Mouse (Mus musculus) stomach, embryonic 14.5 days (tissue): Measurements from ENCODE around the gene Nenf. TPM values are rescaled to one million over a fixed set of nuclear protein-coding genes. Genes with fewer than 3 reads are reported as not detected.

Experiments
- ATAC-seq: fragments of 200-750 bp; cut with Nextera tagmentation; 2 replicates; pipeline ENCODE4 v1.8.0; 2017; ENCODE audit warnings: low read depth, moderate TSS enrichment; ENCODE audit not compliant: insufficient number of reproducible peaks, insufficient read depth, low FRiP score
- H3K27ac ChIP-seq: fragments of 300-500 bp; sonication (generic); 2 replicates; pipeline ENCODE4 v1.5.1; 2014; ENCODE audit warnings: mild to moderate bottlenecking, low read length, moderate library complexity, mixed read lengths
- H3K27me3 ChIP-seq: fragments of 300-500 bp; sonication (generic); 2 replicates; pipeline ENCODE4 v1.6.1; 2014; ENCODE audit warnings: low read length, control low read depth, mixed read lengths; ENCODE audit not compliant: control insufficient read depth, insufficient read depth
- H3K36me3 ChIP-seq: fragments of 300-500 bp; sonication (generic); 2 replicates; pipeline ENCODE4 v1.6.1; 2014; ENCODE audit warnings: mild to moderate bottlenecking, control low read depth, low read length, moderate library complexity, mixed read lengths; ENCODE audit not compliant: control insufficient read depth, insufficient read depth
- H3K4me1 ChIP-seq: fragments of 300-500 bp; sonication (generic); 2 replicates; pipeline ENCODE4 v1.6.1; 2014; ENCODE audit warnings: low read length, control low read depth, mixed read lengths; ENCODE audit not compliant: control insufficient read depth, insufficient read depth
- H3K4me2 ChIP-seq: fragments of 300-500 bp; sonication (generic); replicated peaks from 2 replicates; pipeline ENCODE4 v1.6.1; 2014; ENCODE audit warnings: low read depth, low read length, control low read depth
- H3K4me3 ChIP-seq: fragments of 300-500 bp; sonication (generic); 2 replicates; pipeline ENCODE4 v1.5.1; 2014; ENCODE audit warnings: low read depth, low read length, control low read depth
- H3K9ac ChIP-seq: fragments of 300-500 bp; sonication (generic); replicated peaks from 2 replicates; pipeline ENCODE4 v1.6.1; 2014; ENCODE audit warnings: low read depth, mild to moderate bottlenecking, control low read depth, low read length, moderate library complexity, mixed read lengths
- H3K9me3 ChIP-seq: fragments of 300-500 bp; sonication (generic); 2 replicates; pipeline ENCODE4 v1.6.1; 2016; ENCODE audit warnings: low read depth, low read length, control low read depth; ENCODE audit not compliant: control insufficient read depth
- WGBS: fragments of 180-500 bp; shearing (Covaris S2); extraction: QIAGEN DNeasy Blood & Tissue Kit; methylation state at CpG from one replicate; pipeline ENCODE4 v1.1.7; 2014; 5-methylcytosine and 5-hydroxymethylcytosine counted together
- polyA plus RNA-seq: library from polyadenylated mRNA; unstranded; fragments of >200 nt; fragmentation: Nextera tagmentation; extraction: Ambion mirVana; gene quantifications from 2 replicates; pipeline ENCODE4 v1.2.1, GENCODE M21; 2014

Nenf gene
- polyA plus RNA-seq, 1 experiment from 2014 or later, result 154 TPM

DNA sequence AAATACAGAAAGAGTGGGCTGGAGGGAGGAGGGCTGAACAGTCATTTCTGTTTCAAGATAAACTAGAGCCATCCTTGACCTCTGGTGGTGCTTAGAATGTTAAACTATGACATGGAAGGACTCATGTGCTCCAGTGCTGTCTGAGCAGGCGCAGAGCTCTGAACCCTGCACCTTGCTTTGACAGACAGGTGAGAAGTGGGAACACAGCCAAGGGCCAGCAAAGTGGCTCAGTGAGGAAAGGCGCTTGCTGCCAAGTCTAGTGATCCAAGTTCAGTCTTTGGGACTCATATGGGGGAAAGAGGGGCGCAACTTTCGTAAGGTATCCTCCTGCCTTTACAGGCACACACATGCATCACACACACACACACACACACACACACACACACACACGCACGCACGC lies 41.8 kb downstream of the Nenf start:
- Histone ChIP-seq H3K9me3 (no peaks in the 10 kb centered on the region), H3K27ac (no peak overlapping the region), H3K4me3 (no peak overlapping the region), H3K36me3 (no peaks in the 10 kb centered on the region), H3K27me3 (no peaks in the 10 kb centered on the region), H3K9ac (no peak overlapping the region), H3K4me1 (no peaks in the 10 kb centered on the region), H3K4me2 (no peak overlapping the region)
- 86% methylated on average over 7 of the region's 7 CpGs for WGBS
- ATAC-seq, result no peak

DNA sequence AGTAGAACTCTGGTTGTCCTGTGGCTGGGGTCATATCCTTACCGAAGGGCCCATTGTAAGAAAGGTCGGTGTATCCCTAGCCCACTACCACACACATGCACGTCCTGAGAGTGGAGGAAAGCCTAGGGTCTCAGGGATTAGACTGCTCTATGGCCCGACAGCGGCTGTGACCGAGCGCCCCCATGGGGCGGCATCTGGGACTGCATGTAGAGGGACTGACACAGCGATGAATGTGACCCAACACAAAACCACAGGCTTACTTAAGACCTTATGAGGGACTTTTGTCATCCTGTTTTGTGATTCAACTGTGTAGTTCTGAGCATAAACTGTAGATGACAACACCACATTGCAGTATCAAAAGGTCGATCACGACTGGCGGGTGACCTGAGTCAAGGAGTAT lies 42.5 kb downstream of the Nenf start:
- Histone ChIP-seq H3K4me2 (no peak overlapping the region), H3K9ac (no peak overlapping the region), H3K27ac (no peak overlapping the region), H3K4me3 (no peak overlapping the region), H3K9me3 (no peaks in the 10 kb centered on the region), H3K4me1 (no peaks in the 10 kb centered on the region), H3K27me3 (no peaks in the 10 kb centered on the region), H3K36me3 (no peaks in the 10 kb centered on the region)
- 12% methylated on average over 12 of the region's 12 CpGs for WGBS
- ATAC-seq, result 0 out of 2 replicates have a peak, but pooled peaks have one; percentile 7

DNA sequence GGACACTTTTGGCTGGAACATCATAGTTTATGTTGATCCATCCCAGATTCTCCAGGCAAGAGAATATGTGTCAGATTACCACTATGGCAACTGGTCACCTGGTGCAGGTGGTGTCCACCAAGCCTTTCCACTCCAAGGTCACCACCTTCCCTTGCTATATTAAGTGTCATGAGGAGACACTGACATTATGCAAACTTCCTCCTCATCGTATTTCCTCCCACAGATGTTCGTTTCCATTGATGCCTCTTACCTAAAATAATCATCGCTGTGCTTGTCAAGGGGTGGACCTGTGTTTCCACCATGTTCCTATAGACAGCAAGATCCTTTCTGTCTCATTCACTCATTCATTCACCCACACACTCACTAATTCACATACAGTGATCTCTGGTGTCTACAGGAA lies 45.3 kb downstream of the Nenf start:
- no peak for ATAC-seq
- Histone ChIP-seq H3K9ac (no peak overlapping the region), H3K9me3 (no peaks in the 10 kb centered on the region), H3K4me1 (no peaks in the 10 kb centered on the region), H3K4me2 (no peak overlapping the region), H3K27me3 (no peaks in the 10 kb centered on the region), H3K4me3 (no peak overlapping the region), H3K27ac (no peak overlapping the region), H3K36me3 (no peaks in the 10 kb centered on the region)
- WGBS, result 84% methylated on average over 3 of the region's 3 CpGs

DNA sequence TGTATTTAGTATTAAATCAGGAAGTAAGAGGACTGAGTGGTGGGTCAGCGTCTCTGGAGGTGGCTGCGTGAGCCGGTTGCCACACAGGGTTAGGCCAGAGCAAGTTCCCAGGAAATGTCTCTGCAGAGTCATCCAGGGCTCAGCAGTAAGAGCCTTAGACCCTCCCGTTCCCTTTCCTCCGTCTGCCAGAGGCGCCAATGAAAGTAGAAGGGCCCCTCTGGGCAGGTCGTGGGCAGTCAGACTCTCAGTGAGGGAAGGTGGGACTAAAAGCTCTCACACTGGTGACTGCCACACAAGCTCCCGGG lies 48.4 kb downstream of the Nenf start:
- Histone ChIP-seq H3K9me3 (no peaks in the 10 kb centered on the region), H3K27ac (no peak overlapping the region), H3K9ac (no peak overlapping the region), H3K27me3 (no peaks in the 10 kb centered on the region), H3K4me1 (no peaks in the 10 kb centered on the region), H3K4me3 (no peak overlapping the region), H3K36me3 (no peaks in the 10 kb centered on the region), H3K4me2 (no peak overlapping the region)
- 61% methylated on average over 8 of the region's 8 CpGs for WGBS
- no peak for ATAC-seq

GRCm38 (mm10) chr1:191268797-191269647 lies 49.0 kb downstream of the Nenf start:
- no peak for ATAC-seq
- Histone ChIP-seq H3K4me1 (no peaks in the 10 kb centered on the region), H3K27ac (no peak overlapping the region), H3K36me3 (no peaks in the 10 kb centered on the region), H3K4me2 (no peak overlapping the region), H3K9me3 (no peaks in the 10 kb centered on the region), H3K27me3 (no peaks in the 10 kb centered on the region), H3K9ac (no peak overlapping the region), H3K4me3 (no peak overlapping the region)
- WGBS, result 67% methylated on average over 5 of the region's 5 CpGs

DNA sequence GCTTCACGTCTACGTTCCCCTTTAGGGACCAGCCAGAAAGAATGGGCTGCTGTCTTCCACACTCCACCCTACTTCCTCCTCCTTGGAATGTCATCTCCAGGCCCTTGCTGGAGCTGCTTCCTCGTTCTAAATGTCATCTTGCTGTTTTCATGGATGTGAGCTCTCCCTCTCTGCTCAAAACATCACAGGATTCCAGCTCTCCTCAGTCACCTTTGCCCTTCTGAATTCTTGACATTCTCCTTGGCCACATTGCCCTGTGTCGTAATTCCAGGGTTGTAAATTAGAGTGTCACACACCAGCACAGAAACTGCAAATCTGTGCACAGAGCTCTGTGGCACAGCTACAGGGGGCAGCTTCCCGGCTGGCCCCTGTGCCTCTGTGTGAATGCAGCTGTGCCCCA lies 50.1 kb downstream of the Nenf start:
- 32% methylated on average over 5 of the region's 5 CpGs for WGBS
- Histone ChIP-seq H3K4me3 (no peak overlapping the region), H3K27me3 (no peaks in the 10 kb centered on the region), H3K4me2 (no peak overlapping the region), H3K9me3 (no peaks in the 10 kb centered on the region), H3K36me3 (no peaks in the 10 kb centered on the region), H3K9ac (no peak overlapping the region), H3K4me1 (no peaks in the 10 kb centered on the region), H3K27ac (no peak overlapping the region)
- ATAC-seq, result no peak

DNA sequence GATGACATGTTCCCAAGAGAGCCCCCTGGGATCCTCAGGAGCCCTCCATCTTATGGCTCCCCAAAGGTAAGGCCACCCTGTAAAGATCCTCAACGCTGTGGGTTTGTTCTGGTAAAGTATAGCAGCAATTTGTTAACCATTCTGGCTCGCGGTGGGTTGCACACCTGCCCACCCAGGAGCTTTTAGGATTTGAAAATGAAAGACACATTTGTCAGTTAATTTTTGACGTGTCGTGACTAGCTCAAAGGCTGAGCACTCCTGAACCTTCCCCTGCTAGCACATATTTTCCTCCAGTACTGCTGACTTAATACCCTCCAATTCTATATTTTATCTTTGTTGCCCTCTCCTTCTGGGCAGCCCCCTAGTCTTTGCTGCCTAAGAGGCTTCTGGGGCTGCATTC lies 50.8 kb downstream of the Nenf start:
- H3K27ac ChIP-seq, result no peak overlapping the region
- no peak overlapping the region for H3K4me3 ChIP-seq
- H3K36me3 ChIP-seq, result no peaks in the 10 kb centered on the region
- no peak overlapping the region for H3K4me2 ChIP-seq
- H3K9ac ChIP-seq, result no peak overlapping the region
- ATAC-seq, result no peak
- no peaks in the 10 kb centered on the region for H3K27me3 ChIP-seq
- H3K9me3 ChIP-seq, result no peaks in the 10 kb centered on the region
- H3K4me1 ChIP-seq, result no peaks in the 10 kb centered on the region
- WGBS, result 71% methylated on average over 5 of the region's 5 CpGs

- no peak for ATAC-seq
Observed at GRCm38 (mm10) chr1:191263471-191263870, 54.5 kb downstream of the Nenf start.

GRCm38 (mm10) chr1:191261861-191262260 lies 56.1 kb downstream of the Nenf start:
- ATAC-seq, result no peak
- Histone ChIP-seq H3K4me1 (no peaks in the 10 kb centered on the region), H3K9ac (no peak overlapping the region), H3K4me2 (no peak overlapping the region), H3K27me3 (no peaks in the 10 kb centered on the region), H3K9me3 (no peaks in the 10 kb centered on the region), H3K27ac (no peak overlapping the region), H3K4me3 (no peak overlapping the region), H3K36me3 (no peaks in the 10 kb centered on the region)
- 23% methylated on average over 6 of the region's 6 CpGs for WGBS

More at GRCm38 (mm10) chr1:191263471-191263870, 54.5 kb downstream of the Nenf start:
- H3K4me2 ChIP-seq, result no peak overlapping the region
- no peak overlapping the region for H3K27ac ChIP-seq
- H3K27me3 ChIP-seq, result no peaks in the 10 kb centered on the region
- 79% methylated on average over 5 of the region's 5 CpGs for WGBS
- H3K9ac ChIP-seq, result no peak overlapping the region
- no peak overlapping the region for H3K4me3 ChIP-seq
- no peaks in the 10 kb centered on the region for H3K9me3 ChIP-seq
- no peaks in the 10 kb centered on the region for H3K4me1 ChIP-seq
- H3K36me3 ChIP-seq, result no peaks in the 10 kb centered on the region
